Mouse (Mus musculus): ENCODE results near the gene Ccdc149.
A peak's percentile ranks its signal among the peaks of the same experiment; 100 is the strongest.

Ccdc149 gene

GRCm38 (mm10) chr5:52470991-52471801, at the start of gene Ccdc149:
Gene Ccdc149 (minus strand): TSS chr5:52471521.
- DNase-seq (ENCODE audit: low read depth) = no peak

GRCm38 (mm10) chr5:52519921-52520320, 48.6 kb upstream of the Ccdc149 start:
- no peak for DNase-seq (ENCODE audit: low read depth)

GRCm38 (mm10) chr5:52516072-52516476, 44.8 kb upstream of the Ccdc149 start:
- DNase-seq (ENCODE audit: low read depth) = no peak

GRCm38 (mm10) chr5:52515246-52516021, 44.1 kb upstream of the Ccdc149 start:
- DNase-seq (ENCODE audit: low read depth) = peak; percentile 29

GRCm38 (mm10) chr5:52511089-52511488, 39.8 kb upstream of the Ccdc149 start:
- no peak for DNase-seq (ENCODE audit: low read depth)

GRCm38 (mm10) chr5:52509416-52509815, 38.1 kb upstream of the Ccdc149 start:
- DNase-seq (ENCODE audit: low read depth) = no peak

- DNase-seq (ENCODE audit: low read depth) = no peak
Measured at GRCm38 (mm10) chr5:52504666-52505065, 33.3 kb upstream of the Ccdc149 start.

GRCm38 (mm10) chr5:52504148-52504547, 32.8 kb upstream of the Ccdc149 start:
- DNase-seq (ENCODE audit: low read depth) = no peak

GRCm38 (mm10) chr5:52495671-52496070, 24.4 kb upstream of the Ccdc149 start:
- DNase-seq (ENCODE audit: low read depth) = no peak

- no peak for DNase-seq (ENCODE audit: low read depth)
Measured at GRCm38 (mm10) chr5:52491496-52491895, 20.2 kb upstream of the Ccdc149 start.

- no peak for DNase-seq (ENCODE audit: low read depth)
Measured at GRCm38 (mm10) chr5:52487559-52488430, 16.5 kb upstream of the Ccdc149 start.

- no peak for DNase-seq (ENCODE audit: low read depth)
Measured at GRCm38 (mm10) chr5:52476826-52477225, 5.5 kb upstream of the Ccdc149 start.

- DNase-seq (ENCODE audit: low read depth) = no peak
Measured at GRCm38 (mm10) chr5:52476292-52476701, 5.0 kb upstream of the Ccdc149 start.

- no peak for DNase-seq (ENCODE audit: low read depth)
Measured at GRCm38 (mm10) chr5:52473988-52474387, 2.7 kb upstream of the Ccdc149 start.

GRCm38 (mm10) chr5:52470551-52470950, 770 bp downstream of the Ccdc149 start:
- DNase-seq (ENCODE audit: low read depth) = no peak

GRCm38 (mm10) chr5:52467841-52468240, 3.5 kb downstream of the Ccdc149 start:
- DNase-seq (ENCODE audit: low read depth) = no peak

- DNase-seq (ENCODE audit: low read depth) = no peak
Measured at GRCm38 (mm10) chr5:52462447-52462846, 8.9 kb downstream of the Ccdc149 start.

GRCm38 (mm10) chr5:52461434-52462124, 9.7 kb downstream of the Ccdc149 start:
- DNase-seq (ENCODE audit: low read depth) = no peak

- no peak for DNase-seq (ENCODE audit: low read depth)
Measured at GRCm38 (mm10) chr5:52459308-52459707, 12.0 kb downstream of the Ccdc149 start.

- no peak for DNase-seq (ENCODE audit: low read depth)
Measured at GRCm38 (mm10) chr5:52457154-52457553, 14.2 kb downstream of the Ccdc149 start.

GRCm38 (mm10) chr5:52450821-52451220, 20.5 kb downstream of the Ccdc149 start:
- DNase-seq (ENCODE audit: low read depth) = no peak

- DNase-seq (ENCODE audit: low read depth) = no peak
Measured at GRCm38 (mm10) chr5:52449187-52449586, 22.1 kb downstream of the Ccdc149 start.

Measured in c-Kit-positive CD71-positive TER-119-negative erythroid progenitor cells, embryonic 14.5 days (primary cell).